Mouse (Mus musculus): ENCODE data around the gene Crebrf.

Gene Crebrf

DNA sequence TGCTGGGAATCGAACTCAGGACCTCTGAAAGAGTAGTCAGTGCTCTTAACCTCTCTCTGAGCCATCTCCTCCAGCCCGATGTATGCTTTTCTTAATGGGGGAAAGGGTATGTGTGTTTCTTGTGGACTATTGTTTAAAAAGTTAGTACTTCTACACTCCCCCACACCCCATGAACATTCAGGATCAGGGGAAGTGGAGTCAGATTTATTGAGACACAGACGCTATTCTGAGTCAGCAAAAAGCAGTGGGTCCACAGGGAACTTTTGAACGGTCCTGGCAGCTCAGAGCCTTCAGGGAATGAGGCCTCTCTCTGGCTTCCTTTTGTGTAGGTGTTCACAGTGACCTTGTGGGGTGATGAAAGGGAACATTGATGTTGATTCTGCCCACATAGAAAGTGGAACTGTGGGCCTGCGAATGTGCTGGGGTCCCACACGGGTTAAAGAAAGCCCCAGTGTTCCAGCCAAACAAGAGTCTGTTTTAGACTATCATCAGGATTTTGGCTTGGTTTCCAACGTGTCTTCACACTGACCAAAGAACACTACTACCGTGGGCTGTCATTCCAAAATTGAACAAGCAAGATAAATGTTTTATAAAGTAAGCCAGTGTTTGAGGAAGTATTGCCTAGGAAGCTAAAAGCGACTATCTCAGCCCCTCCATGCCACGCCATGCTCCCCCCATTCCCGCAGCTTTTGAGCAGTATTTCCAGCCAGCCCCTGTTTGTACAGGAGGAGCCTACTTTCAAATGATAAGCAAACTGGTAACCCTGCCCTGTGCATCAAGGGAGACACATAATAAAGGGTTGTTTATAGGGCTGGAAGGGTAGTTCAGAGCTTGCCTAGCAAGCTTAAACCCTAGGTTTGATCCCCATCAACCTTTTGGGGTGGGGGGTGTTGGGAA is 9.7 kb upstream of the Crebrf start:
- DNase-seq = no peak

DNA sequence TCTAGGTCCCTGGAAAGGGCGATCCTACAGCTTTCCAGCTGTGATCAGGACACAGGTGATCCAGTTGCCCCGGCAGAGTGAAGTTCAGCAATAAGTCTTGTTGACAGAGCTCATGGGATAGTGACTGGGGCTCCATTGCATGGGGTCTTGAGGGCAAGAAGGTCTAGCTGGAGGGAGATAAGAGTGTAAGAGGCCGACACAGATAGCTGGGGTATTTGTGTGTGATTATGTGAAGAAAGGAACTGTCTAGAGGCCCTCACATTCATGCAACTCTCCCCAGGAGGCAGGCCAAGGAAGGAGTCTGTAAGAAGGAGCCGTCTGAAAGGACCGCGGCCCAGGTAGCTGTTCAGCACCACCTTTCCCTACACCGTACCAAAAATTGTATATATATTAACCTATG is 8.4 kb upstream of the Crebrf start:
- no peak for DNase-seq

DNA sequence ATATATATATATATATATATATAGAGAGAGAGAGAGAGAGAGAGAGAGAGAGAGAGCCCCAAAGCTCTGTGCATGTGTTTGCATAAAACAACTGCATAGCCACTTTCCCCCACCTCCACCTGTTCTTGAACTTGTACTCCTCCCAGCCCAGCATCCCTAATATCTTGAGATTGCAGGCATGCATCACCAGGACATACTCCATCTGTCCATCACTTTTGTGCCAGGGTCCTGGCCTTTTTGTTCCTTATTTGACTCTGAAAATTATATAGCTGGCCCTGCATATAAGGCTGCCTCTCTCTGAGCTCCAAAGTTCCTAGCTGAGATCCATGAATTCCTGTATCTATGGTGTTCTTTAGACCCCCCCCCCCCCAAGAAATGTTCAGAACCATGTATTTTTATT is 7.0 kb upstream of the Crebrf start:
- no peak for DNase-seq

DNA sequence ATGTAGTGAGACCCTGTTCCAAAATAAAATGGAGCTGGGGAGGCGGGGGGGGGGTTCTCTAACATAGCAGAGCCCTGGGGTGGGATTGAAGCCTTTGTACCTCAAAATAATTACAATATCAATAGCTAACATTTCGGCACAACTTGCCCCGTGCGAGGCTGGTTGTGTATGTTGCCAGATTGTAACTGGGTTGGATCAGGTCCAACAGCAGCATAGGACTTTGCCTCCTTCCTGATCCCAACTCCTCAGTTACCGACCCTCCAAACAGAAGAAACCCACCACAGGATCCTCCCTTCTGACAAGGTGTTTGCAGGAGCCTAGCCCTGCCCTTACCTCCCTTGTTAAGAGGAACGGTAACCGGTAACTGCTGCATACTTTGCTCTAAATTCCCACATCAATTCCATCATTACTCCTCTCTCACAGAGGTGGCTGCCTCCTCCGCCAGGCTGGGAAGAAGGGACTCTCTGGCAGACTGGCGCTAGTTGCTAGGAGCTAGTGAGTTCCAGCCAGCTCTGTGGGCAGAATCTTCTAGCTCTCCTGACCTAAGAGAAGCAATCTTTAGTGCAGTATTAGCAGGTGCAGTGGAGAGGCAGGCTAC is 6.4 kb upstream of the Crebrf start:
- peak; percentile 48 for DNase-seq

DNA sequence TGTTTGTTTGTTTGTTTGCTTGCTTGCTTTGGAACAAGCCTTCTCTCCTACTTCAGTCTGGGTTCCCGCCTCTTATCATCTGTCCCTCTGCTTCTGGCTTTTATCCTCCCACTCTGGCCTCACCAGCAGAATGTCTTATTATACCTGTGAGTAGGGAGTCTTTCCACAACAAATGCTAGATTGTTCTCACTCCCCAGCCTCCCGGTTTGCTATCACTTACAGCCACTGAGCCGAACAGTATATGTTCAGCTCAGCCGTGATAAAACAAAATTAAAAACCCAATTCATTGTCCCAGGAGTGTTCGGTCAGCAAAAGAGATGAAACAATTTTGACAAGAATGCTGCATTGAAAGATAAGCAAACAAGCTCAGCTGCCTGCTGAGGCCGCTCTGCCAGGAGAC is 5.4 kb upstream of the Crebrf start:
- DNase-seq = no peak

DNA sequence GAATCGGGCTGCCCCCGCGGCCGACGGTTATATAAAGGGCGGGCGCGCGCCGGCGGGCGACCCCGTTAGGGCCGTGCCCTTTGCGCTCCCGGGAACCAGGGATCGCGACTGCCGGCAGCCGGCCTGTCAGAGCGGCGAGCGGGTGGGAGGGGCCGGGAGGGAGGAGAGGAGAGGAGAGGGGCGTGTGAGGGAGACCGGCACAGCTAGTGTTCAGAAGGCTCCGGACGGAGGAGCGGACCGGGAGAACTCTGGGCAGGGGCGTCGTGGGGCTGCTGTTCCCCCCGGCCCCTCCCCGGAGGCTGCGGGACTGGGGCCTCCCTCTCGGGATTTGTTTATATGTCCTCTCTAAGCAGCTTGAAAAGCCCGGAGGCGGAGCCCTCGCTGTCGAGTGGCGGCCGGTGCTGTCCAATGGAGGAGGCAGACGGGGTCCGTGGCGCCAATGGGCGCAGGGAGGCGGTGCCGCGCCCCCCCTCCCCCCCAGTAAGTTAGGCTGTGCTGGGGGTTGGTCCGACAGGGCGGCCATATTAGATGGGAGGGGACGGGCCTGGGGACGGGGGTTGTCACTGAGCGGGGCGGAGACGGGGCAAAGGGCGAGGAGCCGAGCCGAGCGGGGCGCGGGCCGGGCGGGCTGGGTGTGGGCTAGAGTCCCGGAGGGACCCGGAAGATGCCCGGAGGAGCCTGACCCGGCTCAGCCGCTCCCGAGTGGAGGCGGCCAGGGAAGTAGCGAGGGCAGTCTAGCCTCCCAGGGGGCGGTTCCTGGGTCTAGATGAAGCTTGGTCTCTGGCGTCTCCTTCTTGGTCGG is 667 bp downstream of the Crebrf start:
- peak; percentile 95 for DNase-seq

DNA sequence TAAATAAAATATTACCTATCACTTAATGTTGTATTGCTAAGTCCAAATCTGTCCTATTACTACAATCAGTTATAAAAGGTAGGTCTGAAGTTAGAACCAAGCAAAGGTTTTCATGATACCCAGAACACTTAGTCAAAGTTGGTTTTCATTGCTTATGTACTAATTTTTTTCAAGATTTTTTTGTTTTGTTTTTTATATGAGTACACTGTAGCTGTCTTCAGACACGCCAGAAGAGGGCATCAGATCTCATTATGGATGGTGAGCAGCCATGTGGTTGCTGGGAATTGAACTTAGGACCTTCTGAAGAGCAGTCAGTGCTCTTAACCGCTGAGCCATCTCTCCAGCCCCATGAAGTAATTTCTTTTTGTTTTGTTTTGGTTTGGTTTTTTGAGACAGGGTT is 2.4 kb downstream of the Crebrf start:
- no peak for DNase-seq

DNA sequence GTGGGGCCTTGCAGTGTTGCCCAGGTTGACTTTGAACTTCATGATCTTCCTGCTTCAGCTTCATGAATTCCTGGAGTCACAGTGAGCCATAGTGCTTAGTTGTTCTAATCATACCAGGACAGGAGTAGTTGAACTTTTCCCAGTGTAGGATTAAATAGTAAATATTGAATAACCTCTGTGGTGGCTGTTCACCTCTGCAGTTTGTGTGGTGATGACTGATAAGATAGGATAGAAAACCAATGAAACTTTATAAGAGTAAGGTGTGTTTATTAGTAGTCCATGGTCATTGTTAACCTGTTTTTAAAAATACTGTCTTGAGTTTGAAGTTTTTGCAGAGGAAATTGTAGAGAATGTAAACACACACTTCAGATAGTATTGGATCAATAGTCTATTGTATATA is 4.0 kb downstream of the Crebrf start:
- no peak for DNase-seq

DNA sequence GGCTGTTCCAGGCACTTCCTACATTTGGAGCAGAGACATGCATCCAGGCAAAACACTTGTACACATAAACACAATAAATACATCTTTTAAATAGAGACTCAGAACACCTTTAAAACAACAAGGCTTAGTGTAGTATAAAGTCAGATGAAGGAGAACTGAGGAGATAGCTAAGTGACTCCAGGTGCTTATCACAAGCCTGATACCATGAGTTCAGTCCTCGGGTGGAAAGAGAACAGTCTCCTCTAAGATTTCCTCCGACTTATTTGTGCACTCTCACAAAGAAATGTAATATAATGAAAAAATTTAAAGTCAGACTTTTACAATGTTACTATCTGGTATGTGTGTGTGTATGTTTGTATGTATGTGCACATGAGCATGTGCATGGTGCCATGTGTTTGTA is 6.4 kb downstream of the Crebrf start:
- DNase-seq = no peak

DNA sequence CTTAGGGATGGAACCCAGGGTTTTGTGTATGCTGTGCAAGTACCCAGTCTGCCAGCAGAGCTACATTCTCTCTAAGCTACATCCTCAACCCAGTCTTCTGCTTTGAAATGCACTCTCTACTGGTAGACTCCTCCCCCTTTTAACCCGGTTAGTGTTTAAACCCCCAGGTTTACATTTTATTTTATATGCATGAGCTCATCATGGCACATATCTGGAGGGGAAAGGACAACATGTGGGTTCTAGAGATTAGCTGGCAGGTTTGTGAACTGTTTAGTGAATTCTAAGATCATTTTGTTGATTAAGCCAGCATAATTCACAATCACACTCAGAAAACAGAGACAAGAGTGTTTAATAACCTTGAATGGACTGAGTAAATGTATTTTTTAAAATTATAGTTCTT is 9.3 kb downstream of the Crebrf start:
- no peak for DNase-seq

DNA sequence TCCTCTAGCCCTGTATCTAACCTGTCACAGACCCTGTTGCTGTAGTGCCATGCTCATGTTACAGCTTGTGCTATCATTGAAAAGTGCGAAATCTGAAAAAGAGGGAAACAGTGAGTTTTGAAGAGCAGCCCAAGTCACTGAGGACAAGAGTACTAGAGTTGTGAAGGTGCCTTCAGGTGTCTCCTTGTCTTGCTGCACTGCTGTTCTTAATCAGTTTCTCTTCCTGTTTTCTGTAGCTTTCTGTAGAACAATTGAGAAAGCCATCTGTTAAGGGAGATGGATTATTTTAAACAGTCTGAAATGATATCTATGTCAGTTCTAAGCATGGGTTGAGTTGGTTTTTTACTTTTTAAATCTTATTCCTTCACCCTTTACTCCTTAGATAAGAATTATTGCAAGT is 11.2 kb downstream of the Crebrf start:
- DNase-seq = no peak

DNA sequence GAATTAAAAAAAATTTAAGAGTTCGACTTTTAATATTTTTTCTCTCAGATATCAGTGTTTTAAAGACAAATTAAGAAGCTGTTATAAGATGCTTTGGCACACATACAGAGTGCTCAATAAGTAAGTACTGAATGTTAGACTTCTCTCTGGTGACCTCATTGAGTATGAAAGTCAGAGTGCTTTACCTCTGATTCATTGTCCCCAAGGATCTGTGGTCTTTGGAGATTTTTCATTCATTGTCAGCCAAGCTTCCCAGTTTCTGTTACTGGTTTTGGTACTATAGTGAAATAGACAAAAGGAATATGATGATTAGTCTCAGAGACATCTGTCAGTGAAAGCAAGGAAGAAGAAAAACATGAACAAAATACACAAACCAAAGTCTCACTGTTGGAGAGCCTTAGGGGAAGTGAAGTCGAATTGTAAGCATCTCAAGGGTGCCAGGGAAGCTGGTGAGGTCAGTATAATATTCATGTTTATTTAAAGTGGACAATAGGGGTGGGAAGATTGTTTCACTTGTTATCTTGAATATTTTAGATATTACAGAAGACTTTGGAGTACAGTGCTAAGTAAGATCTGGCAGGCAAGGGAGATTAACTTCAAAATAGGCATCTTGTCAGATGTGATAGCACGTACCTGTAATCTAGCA is 11.8 kb downstream of the Crebrf start:
- no peak for DNase-seq

DNA sequence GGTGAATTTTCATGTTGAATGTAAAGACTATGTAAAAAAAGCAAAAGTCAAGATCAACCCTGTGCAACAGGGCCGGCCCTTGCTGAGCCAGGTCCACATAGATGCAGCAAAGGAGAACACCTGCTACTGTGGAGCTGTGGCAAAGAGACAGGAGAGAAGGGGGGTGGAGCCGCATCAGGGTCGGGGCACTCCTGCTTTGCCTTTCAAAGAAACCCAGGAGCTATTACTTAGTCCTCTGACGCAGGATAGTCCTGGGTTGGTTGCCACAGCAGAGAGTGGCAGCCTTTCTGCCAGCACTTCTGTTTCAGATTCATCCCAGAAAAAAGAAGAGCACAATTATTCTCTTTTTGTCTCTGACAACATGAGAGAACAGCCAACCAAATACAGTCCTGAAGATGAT is 27.1 kb downstream of the Crebrf start:
- no peak for DNase-seq

DNA sequence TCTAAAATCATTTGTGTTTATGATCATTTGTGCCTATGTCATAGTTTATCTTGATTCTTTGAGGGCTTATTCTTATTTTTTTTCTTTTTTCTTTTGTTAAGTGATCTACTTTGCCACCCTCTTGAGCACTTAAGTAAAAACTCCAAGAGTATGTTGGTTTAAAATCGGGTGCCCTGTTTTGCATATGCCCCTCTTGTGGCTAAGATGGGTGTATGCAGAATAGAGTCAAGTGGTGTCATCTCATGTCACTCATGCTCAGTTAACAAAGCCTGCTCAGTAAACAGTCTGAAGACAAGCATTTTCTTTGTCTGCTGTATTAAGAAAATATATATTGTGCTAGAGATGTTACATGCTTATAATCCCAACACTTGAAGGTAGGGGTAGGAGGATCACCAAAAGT is 27.8 kb downstream of the Crebrf start:
- DNase-seq = no peak

DNA sequence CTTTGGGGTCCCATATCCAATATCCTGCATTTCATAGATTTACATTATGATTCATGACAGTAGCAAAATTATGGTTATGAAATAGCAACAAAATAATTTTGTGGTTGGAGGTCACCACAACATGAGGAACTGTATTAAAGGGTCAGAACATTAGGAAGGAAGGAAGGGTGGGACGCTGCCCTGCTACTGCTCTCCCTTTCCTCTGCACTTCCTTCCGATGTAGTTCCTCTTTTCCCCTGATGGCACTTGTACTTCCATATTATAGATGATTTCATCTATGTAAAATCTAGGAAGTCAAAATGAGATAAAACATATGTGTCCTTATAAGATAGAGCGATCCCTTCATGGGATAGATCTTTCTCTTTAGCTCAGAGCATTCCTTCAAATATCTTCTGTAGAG is 34.5 kb downstream of the Crebrf start:
- DNase-seq = no peak

DNA sequence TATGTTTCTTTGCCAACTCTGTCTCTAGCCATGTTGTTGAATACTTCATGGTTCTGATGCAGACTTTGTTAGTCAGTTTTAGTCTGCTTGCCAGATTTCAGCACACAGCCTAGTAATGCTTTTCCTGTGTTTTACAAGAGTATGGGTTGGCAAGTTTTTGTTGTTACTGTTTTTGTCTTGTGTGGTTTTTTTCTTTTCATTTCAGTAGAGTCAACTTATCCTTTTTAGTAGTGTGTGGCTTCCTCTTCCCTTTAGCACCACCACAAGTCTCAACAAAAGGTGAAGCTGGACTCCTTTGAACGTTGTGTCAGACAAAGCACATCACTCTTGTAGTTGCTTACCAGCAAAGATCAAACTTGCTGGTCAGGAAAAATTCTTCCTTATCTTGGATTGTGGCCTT is 36.8 kb downstream of the Crebrf start:
- no peak for DNase-seq

DNA sequence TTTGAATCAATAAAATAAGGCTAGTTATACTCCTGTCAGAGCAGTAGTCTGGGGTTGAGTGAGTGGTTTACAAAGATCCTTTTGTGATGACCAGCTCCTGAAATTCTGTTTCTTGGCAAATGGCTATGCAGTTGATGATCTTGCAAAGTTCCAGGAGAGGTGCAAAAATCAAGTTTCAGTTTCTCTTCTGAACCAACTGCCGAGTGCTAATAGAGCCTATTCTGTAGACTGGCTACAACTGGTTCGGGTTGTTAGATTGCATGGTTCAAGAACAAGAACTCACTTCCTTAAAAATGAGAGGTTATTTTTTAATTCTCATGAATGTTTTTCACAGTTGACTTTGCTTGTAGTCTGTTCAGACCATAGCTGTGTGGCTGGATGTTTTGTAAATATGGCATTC is 38.0 kb downstream of the Crebrf start:
- DNase-seq = no peak

DNA sequence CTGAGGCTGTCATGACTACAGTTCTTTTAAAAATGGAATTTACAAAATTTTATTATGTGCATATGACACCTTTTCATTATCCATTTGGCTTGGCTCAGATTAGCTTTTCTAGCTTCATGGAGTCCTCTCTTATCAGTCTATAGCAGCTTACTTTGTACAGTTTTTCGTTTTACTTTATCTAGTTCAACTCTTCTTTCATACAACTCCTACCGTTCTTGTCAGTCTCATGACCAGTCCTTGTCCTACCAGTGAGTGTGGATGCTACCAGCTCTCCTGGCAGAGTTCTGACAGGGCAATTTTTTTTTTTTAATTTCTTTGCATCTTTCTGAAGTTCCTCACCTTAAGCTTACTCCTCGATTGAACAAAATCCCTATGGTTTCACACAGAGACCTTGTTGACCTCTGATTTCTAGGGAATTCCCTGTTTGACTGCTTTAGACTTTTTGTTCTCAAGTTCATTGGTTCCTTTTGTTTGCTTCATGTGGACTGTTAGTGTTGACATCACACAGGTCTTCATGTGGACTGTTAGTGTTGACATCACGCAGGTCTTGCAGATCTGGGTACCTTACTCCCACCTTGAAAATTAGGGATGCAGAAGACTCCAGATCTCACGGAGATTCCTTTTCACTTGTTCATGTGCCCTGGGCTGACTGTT is 51.8 kb downstream of the Crebrf start:
- no peak for DNase-seq

DNA sequence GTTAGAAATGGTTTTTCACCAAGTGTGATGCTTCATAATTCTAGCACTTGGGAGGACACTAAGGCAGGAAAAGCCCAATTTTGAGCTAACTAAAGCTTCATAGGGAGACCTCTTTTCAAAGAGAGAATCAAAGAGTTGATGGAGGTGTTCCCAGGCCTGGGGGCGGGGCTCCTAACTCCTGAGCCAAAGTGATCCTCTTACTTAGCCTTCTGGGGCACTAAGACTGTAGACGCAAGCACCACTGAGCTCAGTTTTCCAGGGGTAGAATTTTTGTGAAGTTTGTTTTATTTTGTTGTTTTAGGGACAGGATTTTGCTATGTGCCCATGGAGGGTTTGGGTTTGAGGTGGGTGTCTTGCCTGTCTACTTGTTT is 52.3 kb downstream of the Crebrf start:
- no peak for DNase-seq

DNA sequence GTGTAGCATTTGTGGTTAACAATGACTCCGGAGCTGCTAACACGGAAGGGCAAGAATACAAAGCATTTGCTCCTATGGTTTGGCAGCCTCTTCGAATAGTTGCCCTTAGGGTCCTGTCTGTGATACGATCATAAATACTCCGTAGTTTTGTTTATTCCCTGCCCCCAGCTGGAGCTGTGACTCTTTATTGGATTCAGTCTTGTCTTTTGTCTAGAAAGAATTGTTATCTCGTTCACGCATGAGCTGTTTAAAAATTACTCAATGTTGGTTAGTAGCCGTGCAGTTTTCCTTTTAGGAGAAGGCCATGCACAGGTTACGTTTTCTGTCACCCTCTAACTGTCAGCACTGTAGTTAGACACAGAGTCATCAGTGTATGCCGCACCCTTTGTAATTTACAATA is 60.8 kb downstream of the Crebrf start:
- no peak for DNase-seq

DNA sequence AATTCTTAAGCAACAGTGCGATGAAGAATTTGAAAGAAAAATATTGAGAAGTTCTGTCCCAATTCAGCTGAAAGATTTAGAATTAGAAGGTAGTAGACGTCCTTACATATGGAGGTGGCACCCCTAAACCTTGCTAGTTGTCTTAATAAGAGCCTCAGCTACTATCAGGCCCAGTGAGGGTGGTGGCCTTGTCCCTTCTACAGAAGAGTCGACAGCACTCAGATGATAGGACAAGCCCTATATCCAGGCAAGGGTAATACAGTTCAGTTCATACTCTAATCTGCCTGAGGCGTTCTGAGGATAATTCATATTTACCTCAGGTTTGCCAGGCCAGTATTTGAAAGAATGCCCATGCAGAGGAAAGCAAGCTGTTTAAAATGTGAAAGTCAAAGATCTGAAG is 62.6 kb downstream of the Crebrf start:
- no peak for DNase-seq

DNA sequence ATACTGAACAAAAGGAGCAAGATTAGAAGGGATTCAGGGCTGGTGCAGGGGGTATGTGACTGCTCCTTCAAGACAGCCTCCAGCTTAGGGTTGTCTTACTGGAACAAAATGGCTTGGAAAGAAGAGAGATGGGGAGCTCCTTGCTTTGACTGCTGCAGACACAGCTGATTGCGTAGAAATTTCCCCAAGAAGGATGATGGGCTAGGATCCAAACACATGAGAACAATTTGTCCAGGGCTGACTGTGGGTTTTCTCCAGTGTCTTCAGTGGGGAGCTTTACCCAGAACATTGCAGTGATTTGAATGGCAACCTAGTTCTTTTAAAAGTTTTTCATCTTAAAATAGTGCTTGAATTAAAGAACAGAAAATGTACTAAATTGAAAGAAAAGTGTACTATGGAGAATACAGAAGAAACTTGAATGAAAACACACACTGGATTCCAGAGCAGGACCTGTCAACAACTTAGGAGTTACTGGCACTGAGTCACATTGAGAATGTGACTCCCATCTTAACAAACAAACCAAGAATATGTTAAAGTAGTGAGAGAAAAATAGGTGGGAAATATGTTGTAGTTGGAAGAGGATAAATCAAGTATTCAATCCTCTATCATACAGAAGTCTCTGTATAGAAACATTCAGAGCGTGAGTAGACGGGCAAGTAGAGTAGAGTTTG is 63.1 kb downstream of the Crebrf start:
- DNase-seq = no peak
